Mouse (Mus musculus): ENCODE data around the gene Manbal. TPM values are rescaled to one million over a fixed set of nuclear protein-coding genes. Genes with fewer than 3 reads are reported as not detected.
"Not testable (repeated sequence)": the region's sequence is repeated elsewhere in the genome, so short reads cannot be mapped to it uniquely, and the experiment has no call there.

The Manbal gene
- polyA plus RNA-seq, 1 experiment: 72.3 TPM

DNA sequence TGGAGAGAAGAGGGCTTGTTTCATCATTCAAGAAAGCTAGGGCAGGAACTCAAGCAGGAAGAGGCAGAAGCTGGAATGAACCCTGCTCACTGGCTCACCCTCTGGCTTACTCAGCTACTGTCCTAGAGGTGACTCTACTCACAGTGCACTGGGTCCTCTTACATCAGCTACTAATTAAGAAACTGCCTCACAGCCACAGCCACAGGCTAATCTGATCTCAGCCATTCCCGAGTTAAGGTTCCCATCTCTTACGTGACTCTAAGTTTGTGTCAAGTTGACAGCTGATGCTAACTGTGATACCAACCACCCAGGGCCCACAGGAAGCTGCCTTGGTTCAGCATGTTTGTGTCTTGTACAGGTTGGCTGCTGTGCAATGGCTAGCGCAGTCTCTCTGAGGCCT is 4.4 kb upstream of the Manbal start:
- WGBS: 89% methylated on average over 3 of the region's 3 CpGs
- no peak for DNase-seq (ENCODE audit: low read depth, low spot score)

DNA sequence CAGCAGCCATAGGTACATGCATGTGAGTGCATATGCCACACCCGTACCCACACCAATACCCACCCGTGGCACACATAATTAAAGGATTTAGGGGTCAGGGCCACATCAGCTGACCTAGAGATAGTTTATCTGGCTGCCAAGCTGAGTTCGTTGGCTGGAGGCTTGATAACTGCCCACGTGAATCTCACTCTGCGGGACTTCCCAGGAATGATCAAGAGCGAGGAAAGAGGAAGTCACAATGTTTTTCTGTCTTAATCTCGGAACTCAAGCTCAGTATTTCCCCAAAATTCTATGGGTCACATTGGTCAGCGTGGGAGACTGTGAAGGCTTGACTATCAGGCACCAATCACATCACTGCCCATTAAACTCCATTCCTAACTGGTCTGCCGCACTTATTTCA is 632 bp upstream of the Manbal start:
- WGBS: 74% methylated on average over 9 of the region's 9 CpGs
- DNase-seq (ENCODE audit: low read depth, low spot score): no peak

DNA sequence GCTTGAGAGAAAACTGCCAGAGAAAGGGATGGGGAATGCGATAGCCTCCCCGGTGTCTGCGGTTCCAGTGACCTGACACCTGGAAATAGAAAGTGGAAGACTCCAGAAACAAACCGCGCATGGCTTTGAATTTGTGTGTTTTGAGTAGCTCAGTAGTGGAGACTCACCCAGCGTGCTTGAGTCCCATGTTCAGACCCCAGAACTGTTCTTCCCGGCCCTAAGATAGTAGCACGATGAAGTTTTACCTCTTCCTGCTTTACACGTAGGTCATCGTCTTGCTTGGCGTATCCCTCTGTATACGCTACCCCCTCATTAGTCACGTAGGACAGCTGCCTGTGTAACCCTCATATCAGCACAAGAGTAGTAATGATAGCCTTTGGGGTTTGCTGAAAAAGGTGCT is 597 bp downstream of the Manbal start:
- under 1% methylated on average over 13 of the region's 13 CpGs for WGBS
- DNase-seq (ENCODE audit: low read depth, low spot score): no peak

DNA sequence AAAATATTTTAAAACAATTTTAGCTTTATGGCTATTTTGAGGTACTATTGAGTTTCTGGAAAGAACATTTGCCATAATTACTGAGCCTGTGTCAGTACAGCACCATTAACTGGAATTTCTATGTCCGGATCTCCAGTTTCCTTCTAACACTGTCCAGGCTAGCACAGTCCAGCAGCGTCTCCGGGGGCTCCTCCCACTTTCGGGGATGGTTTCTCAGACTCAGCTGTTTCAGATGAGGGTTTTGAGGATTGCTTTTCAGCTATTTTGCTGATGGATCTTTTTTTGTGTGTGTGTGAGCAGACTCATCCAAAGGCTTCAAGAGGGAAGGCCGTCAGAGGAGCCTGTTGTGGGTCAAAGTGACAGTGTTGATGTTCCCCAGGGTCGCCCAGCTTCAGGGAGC is 4.3 kb downstream of the Manbal start:
- 61% methylated on average over 6 of the region's 6 CpGs for WGBS
- DNase-seq (ENCODE audit: low read depth, low spot score): no peak

DNA sequence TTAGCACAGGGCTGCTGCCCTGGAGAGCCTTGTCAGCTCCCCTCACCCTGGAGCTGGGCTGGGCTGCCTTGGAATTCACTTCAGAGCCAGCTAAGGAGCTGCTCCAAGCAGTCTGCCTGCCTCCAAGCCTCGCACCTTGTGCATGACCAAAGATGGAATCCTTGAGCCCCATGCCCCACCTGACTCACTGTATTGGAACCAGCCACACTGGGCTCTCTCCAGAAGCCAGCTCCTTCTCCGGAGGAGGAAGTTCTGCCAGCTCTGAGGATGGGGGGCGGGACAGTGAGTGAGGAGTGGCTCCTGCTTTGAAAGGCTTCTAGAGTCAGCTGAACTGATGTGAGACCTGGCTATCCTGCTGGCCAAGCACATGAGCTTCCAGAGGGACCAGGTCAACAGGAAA is 6.3 kb downstream of the Manbal start:
- WGBS: 18% methylated on average over 3 of the region's 3 CpGs

DNA sequence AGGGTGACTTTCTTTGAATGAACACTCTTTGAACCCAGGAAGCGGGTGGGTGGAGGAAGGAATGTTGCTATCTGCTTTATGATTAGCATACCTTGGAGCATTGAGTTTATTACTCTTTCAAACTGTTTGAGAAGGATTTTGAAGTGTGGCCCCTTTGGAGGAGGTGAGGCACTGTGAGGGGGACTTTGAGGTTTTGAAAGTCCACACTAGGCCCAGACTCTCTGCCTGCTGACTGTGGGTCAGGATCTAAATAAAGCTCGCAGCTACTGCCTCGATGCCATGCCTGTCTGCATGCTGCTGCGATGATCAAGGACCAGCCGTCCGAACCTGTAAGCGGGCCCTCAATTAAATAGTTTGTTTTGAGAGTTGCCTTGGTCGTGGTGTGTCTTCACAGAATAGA is 7.7 kb downstream of the Manbal start:
- WGBS: 44% methylated on average over 8 of the region's 8 CpGs
- DNase-seq (ENCODE audit: low read depth, low spot score): no peak

More for the DNA sequence above, 6.3 kb downstream of the Manbal start:
- no peak for DNase-seq (ENCODE audit: low read depth, low spot score)

DNA sequence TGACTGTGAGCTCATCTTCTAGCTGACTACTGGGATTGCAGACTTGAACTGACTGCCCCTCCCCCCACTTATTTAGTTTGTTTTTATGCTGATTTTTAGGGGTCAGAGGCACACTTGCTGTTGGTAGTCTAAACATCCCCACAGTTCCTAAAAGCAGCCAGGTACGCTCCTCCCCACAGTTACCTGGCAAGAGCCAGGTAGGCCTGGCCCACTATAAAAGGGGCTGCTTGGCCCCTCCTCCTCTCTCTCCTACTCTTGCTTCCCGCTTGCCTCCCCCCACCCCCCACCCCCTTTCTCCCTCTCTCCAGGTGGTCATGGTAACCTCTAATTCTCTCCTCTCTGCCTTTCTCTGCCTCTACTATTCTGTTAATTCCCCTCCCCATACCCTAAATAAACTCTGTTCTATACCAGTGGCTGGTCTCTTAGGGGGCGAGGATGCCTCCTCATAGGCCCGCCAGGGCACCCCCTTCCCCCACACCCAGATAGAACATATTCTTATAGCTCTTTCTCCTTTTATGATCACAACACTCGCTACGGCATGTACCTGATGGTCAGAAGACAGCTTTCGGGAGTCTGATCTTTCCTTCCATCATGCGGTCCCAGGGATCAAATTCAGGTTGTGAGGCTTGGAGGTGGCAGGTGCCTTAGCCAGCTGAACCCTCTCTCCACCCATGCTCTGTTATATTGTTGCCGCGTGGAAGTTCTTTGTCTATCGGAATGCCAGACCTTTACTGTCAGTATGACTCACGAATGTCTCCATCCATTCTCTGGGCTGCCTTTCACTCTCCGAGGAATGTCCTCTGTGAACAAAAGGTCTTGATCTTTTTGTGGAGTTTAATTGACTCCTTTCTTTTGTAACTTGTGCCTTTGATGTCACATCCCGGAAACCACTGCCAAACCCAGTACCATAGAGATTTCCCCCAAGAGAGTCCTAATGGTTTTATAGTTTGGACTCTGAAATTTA is 8.7 kb downstream of the Manbal start:
- WGBS: 26% methylated on average over 14 of the region's 14 CpGs
- DNase-seq (ENCODE audit: low read depth, low spot score): no peak

DNA sequence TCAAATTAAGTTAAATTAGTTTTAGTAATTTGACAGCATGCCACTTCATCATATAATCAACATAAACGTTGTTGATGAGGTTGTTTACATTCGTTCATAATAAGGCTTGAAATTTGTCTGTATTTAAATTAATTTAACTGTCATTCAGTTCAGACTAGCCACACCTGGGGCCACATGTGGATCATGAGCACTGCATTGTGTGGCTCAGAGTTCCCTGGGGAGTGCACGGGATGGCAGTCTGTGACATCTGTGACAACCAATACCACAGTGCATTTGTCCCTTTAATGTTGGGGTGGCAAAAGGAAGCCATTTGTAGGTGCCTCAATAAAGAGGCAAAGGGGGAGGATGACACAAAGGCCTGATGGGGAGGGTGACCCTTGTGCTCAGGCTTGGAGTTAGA is 9.6 kb downstream of the Manbal start:
- DNase-seq (ENCODE audit: low read depth, low spot score): no peak
- 54% methylated on average over 3 of the region's 3 CpGs for WGBS

DNA sequence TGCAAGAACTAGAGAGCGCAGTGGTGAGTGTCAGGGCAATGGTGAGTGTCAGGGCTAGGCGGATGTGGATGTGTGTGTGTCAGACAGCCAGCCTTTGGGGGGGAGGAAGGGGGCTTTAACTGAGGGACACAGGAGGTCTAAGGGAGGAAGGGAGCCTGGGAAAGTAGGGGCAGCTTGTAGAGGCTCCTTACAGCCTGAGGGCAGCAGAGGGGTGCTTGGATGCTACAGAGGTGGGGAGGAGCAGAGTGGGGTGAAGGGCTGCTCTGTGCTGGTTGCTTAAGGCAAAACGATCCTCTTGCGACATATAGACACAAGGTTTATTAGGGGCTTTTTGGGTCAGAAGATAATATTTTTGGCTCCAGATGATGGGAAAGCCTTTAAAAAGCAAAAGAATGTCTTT is 17.4 kb downstream of the Manbal start:
- no peak for DNase-seq (ENCODE audit: low read depth, low spot score)
- 79% methylated on average over 4 of the region's 4 CpGs for WGBS

DNA sequence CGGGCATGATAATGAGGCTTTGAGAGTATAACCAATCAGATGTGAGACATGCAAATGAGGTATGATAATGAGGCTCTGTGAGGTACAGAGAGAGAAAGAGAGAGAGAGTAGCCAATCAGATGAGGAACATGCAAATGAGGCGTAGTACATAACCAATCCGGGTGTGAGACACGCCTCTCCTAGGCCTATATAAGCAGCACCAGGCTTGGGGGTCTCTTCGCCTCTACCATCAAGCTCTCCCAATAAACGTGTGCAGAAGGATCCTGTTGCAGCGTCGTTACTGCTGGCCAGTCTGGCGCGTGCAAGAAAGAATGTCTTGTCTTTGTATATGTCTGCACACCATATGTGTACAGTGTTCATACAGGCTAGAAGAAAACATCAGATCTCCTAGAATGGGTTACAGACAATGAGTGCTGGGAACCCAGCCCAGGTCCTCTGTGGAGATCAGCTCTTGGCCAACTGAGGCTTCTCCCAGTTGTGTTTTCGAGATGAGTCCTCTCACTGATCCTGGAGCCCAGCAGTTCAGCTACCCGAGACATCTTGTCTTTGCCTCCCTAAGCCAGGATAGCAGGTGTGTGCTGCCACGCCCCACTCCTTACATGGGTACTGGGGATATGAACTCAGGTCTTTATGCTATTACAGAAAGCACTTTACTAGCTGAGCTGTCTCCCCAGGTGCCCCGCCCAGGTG is 21.7 kb downstream of the Manbal start:
- not testable (repeated sequence) for DNase-seq (ENCODE audit: low read depth, low spot score)
- 89% methylated on average over 14 of the region's 14 CpGs for WGBS

DNA sequence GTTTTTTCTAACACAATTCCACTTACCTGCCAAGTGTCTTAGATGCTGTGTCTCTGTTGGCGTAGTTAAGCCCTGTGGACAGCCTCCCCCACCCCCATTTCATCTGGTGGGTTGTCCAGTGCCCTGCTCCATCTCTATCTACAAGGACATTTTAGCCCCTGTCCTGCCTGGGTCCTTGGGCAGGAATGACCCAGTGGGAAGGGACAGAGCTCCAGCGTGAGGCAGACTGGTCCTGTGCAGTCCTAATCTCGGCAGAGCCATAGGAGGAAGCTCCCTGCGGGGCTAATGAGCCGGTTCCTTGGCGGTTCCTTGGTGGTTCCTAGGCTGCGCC is 22.2 kb downstream of the Manbal start:
- WGBS: 82% methylated on average over 7 of the region's 7 CpGs
- no peak for DNase-seq (ENCODE audit: low read depth, low spot score)

DNA sequence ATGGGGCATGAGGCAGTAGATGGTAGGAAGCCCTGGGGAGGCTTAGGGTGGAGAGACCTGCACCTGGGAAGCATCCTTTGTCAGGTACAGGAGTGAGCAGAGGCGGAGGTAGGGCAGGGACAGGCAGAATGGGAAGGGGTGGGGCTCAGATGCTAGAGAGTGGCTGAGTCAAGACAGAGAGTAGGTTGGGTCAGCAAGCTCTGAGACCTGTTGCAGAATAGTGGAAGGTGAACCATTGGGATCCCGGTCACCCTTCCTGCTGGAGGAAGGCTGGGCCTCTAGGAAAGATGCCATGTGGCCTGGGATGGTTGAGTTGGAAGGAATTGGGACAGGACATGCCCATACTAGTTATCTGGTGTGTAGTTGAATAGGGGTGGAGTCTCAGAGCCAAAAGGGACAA is 24.9 kb downstream of the Manbal start:
- no peak for DNase-seq (ENCODE audit: low read depth, low spot score)
- WGBS: 77% methylated on average over 2 of the region's 2 CpGs

DNA sequence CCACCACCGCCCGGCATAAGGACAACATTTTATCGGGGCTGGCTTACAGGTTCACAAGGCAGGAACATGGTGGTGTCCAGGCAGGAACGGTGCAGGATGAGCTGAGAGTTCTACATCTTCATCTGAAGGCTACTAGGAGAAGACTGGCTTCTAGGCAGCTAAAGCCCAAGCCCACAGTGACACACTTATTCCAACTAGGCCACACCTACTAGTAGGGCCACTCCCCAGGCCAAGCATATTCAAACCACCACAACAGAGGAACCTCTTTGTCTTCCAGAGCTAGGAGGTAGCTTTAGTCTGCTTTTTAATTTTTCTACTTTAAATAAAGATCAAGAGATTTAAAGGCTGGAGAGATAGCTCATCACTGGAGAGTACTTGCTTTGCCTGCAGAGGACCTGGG is 26.2 kb downstream of the Manbal start:
- DNase-seq (ENCODE audit: low read depth, low spot score): no peak
- WGBS: 92% methylated on average over 4 of the region's 4 CpGs

DNA sequence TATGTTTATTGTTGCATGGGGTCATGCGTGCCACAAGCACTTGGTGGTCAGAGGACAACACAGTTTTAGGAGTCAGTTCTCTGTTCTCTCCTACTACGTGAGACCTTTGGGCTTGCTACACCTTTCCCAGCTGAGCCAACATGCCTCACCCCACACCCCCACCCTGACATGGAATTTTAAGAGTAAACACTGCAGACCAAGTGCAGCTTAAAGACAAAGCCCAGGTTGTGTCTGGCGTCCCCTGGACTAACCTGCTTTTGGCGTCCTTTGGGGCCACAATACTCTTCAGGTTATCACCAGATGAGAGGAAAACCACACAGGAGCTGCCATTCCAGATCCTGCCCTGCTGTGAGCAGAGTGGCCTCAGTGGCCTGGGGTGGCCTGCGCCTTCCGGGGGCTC is 27.5 kb downstream of the Manbal start:
- WGBS: 28% methylated on average over 6 of the region's 6 CpGs
- no peak for DNase-seq (ENCODE audit: low read depth, low spot score)

DNA sequence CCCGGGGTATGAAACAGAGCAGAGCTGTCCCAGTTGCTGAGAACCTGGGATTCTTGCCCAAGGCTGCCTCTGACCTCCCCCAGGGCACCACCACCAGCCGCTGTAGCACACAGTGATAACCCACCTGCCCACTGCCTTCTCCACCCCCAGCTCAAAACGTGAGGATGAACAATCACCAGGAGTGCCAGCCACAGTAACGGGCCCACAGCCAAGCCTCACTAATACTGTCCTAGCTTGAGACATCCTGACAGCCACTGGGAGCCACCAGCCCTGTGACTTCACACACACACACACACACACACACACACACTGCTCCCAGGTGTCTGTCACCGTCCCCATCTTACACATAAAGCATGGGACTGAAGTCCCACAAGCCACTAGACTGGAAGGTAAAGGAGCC is 28.0 kb downstream of the Manbal start:
- DNase-seq (ENCODE audit: low read depth, low spot score): no peak
- 23% methylated on average over 5 of the region's 5 CpGs for WGBS

DNA sequence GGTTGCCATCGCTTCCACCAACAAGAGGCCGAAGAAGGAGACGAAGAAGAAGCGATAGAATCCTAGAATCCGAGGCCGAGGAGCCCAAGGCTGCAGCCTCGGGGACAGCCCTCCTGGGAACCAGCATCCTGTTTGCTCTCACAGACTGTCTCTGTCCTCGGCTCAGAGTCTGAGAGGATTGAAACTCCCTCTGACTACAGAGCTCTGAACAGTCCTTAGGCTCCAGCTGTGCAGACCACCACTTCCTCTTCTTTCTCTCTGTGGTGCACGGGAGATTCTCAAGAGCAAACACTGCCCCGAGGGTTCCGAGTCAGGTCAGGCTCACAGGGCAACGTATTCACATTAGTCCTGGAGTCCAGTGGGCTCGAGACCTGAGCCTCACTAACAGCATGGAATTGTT is 28.6 kb downstream of the Manbal start:
- no peak for DNase-seq (ENCODE audit: low read depth, low spot score)
- WGBS: 57% methylated on average over 13 of the region's 13 CpGs

DNA sequence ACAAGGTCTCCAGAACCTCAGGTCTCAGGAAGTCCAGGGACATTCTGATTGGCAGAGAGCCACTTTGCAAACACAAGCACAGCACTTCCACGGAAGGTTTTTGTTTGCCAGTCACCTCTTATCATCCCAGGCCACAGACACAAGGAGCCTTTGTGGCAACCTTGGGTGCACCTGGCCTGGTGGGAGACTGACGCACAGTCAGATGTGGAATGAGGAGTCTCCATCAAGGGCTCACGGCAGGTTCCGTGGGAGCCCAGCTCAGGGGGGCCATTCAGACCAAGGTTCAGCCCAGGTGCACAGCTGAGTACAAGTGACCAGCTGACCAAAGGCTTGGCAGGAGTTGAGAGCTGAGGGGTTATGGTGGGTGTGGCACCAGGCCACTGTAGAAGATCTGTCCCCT is 30.0 kb downstream of the Manbal start:
- no peak for DNase-seq (ENCODE audit: low read depth, low spot score)
- 41% methylated on average over 4 of the region's 4 CpGs for WGBS

DNA sequence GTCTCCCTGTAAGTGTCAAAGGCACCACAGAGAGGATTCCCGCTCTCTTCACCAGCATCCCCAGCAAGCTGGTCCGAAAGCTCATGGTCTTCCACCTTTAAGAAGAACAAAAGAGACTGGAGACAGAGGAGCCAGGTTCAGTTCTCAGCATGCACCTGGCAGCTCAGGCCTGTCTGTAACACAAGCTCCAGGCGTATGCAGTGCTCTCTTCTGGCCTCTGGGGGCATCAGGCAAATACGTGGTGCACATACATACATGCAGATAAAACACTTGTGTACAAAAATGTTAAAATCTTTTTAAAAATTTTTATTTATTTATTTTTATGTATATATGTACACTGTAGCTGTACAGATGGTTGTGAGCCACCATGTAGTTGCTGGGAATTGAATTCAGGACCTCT is 31.1 kb downstream of the Manbal start:
- no peak for DNase-seq (ENCODE audit: low read depth, low spot score)
- WGBS: over 99% methylated on average over 4 of the region's 4 CpGs

DNA sequence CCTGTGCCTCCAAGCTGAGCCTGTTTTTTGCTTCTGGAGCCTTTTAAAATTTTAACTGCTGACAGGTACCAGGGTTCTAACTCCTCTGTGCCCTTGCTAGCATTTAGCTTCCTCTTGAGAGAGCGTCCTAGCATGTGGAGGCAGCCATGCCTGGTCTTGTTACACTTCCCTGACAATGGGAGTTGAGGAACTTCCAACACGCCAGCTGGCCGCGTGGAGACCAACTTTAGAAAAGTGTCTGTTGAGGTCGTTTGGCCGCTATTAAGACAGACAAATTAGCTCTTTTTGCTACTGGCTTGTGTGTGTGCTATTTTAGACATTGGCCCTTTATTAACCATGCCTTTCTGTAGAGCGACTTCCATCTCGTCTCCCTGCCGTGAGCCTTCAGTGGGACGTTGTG is 32.4 kb downstream of the Manbal start:
- 82% methylated on average over 10 of the region's 10 CpGs for WGBS
- no peak for DNase-seq (ENCODE audit: low read depth, low spot score)

DNA sequence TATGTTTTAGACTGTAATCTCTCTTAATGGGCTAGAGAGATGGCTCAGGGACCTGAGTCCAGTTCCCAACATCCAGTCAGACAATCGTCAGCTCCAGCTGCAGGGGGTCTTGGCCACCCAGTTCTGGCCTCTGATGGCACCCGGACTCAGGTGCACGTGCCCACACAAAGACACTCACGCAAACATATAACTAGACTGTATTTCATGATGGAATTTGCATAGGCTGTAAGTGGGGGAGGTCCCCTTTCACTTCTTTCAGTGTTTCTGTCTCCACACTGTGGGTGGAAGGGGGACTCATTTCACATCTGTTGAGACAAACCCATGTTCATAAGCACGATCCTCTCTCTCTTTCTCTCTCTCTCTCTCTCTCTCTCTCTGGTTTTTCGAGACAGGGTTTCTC is 33.1 kb downstream of the Manbal start:
- WGBS: 88% methylated on average over 6 of the region's 6 CpGs
- DNase-seq (ENCODE audit: low read depth, low spot score): no peak

DNA sequence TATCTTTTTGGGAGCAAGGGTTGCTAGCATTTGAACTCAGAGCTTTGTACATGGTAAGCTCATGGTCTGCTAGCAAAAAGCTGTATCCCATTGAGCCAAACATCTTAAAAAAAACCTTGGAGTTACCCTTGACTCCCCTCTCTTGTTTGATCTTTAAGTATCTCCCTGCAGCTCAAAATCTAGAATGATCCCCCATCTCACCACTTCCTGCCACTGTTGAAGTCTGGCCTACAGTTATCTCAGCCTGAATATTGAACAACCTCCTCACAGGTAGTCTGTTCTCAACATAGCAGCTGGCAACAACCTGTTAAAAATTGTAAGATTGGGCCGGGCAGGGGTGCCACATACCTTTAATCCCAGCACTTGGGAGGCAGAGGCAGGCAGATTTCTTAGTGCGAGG is 33.9 kb downstream of the Manbal start:
- 90% methylated on average over 2 of the region's 2 CpGs for WGBS
- DNase-seq (ENCODE audit: low read depth, low spot score): no peak
